Mouse (Mus musculus) ES-Bruce4 (cell line): ENCODE measurements around the gene Taok3. TPM values are rescaled to one million over a fixed set of nuclear protein-coding genes. Genes with fewer than 3 reads are reported as not detected.
A peak's percentile ranks its signal among the peaks of the same experiment; 100 is the strongest.

Experiments
- H3K27ac ChIP-seq: 2 replicates; pipeline ENCODE4 v1.5.1; 2012; ENCODE audit warnings: low read length, inconsistent platforms; ENCODE audit not compliant: insufficient read depth
- H3K27me3 ChIP-seq: 2 replicates; pipeline ENCODE4 v1.6.1; 2012; ENCODE audit warnings: mild to moderate bottlenecking, low read length, inconsistent platforms; ENCODE audit not compliant: control insufficient read depth, poor library complexity, insufficient read depth, severe bottlenecking
- H3K36me3 ChIP-seq: 2 replicates; pipeline ENCODE4 v1.6.1; 2012; ENCODE audit warnings: inconsistent platforms, mild to moderate bottlenecking, low read length, moderate library complexity; ENCODE audit not compliant: control insufficient read depth, poor library complexity, insufficient read depth, severe bottlenecking
- H3K4me1 ChIP-seq: one replicate; pipeline ENCODE4 v1.8.1; 2011; ENCODE audit warnings: low read length; ENCODE audit not compliant: control insufficient read depth, insufficient read depth
- H3K4me3 ChIP-seq: 2 replicates; pipeline ENCODE4 v1.5.1; 2011; ENCODE audit warnings: low read depth, mild to moderate bottlenecking, low read length
- H3K9ac ChIP-seq: 2 replicates; pipeline ENCODE4 v1.6.1; 2012; ENCODE audit warnings: low read depth, mild to moderate bottlenecking, inconsistent platforms; ENCODE audit not compliant: poor library complexity, severe bottlenecking
- H3K9me3 ChIP-seq: replicated peaks from 2 replicates; pipeline ENCODE4 v1.6.1; 2012; ENCODE audit warnings: mild to moderate bottlenecking, low read length, inconsistent platforms; ENCODE audit not compliant: control insufficient read depth, poor library complexity, insufficient read depth, severe bottlenecking
- CTCF ChIP-seq: IDR thresholded peaks from one replicate; pipeline ENCODE4 v1.8.1; 2011; ENCODE audit warnings: low read depth, low read length
- EP300 ChIP-seq: IDR thresholded peaks from 2 replicates; pipeline ENCODE4 v1.6.1; 2011; ENCODE audit warnings: low read depth, low read length; ENCODE audit not compliant: insufficient read depth
- POLR2A ChIP-seq: IDR thresholded peaks from one replicate; pipeline ENCODE4 v1.8.1; 2011; ENCODE audit warnings: low read length; ENCODE audit not compliant: insufficient read depth
- polyA plus RNA-seq: library from polyadenylated mRNA; stranded (reverse); fragments of >200 nt; gene quantifications from 2 replicates; pipeline ENCODE4 v1.2.4, GENCODE M21; 2011; ENCODE audit warnings: low read depth; ENCODE audit not compliant: missing spikeins, insufficient read depth, insufficient read length

Gene Taok3
- polyA plus RNA-seq, 1 experiment, result 27.3 TPM

DNA sequence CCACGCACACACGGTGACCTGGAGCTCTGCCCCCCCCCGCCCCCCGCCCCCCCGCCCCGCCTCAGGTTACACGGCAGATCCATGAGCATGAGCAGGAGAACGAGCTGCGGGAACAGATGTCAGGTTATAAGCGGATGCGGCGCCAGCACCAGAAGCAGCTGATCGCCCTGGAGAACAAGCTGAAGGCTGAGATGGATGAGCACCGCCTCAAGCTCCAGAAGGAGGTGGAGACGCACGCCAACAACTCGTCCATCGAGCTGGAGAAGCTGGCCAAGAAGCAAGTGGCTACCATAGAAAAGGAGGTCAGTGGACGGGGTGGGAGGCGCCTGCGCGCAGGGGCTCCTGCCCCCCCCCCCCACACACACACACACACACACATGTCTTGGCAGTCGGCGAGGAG lies 130.9 kb downstream of the Taok3 start:
- no peaks in the 10 kb centered on the region for H3K9me3 ChIP-seq
- no peak overlapping the region for H3K27ac ChIP-seq
- H3K9ac ChIP-seq, result no peak overlapping the region
- no peaks in the 10 kb centered on the region for H3K4me1 ChIP-seq
- H3K4me3 ChIP-seq, result no peak overlapping the region
- H3K27me3 ChIP-seq, result no peaks in the 10 kb centered on the region
- TF ChIP-seq EP300 (no peak), POLR2A (no peak), CTCF (no peak)
- H3K36me3 ChIP-seq, result no peaks in the 10 kb centered on the region

GRCm38 (mm10) chr5:117251763-117252162 lies 131.8 kb downstream of the Taok3 start:
- Histone ChIP-seq H3K9me3 (no peaks in the 10 kb centered on the region), H3K4me1 (no peaks in the 10 kb centered on the region), H3K27me3 (no peaks in the 10 kb centered on the region), H3K27ac (no peak overlapping the region), H3K4me3 (no peak overlapping the region), H3K9ac (no peak overlapping the region), H3K36me3 (no peaks in the 10 kb centered on the region)
- TF ChIP-seq POLR2A (no peak), CTCF (no peak), EP300 (no peak)

GRCm38 (mm10) chr5:117258276-117258675 lies 138.3 kb downstream of the Taok3 start:
- Histone ChIP-seq H3K36me3 (no peaks in the 10 kb centered on the region), H3K9me3 (no peaks in the 10 kb centered on the region), H3K27ac (no peak overlapping the region), H3K4me3 (no peak overlapping the region), H3K4me1 (no peaks in the 10 kb centered on the region), H3K9ac (no peak overlapping the region), H3K27me3 (no peaks in the 10 kb centered on the region)
- TF ChIP-seq CTCF (no peak), POLR2A (no peak), EP300 (no peak)

- Histone ChIP-seq H3K4me3 (peak overlapping the region; percentile 60), H3K27me3 (no peaks in the 10 kb centered on the region), H3K9me3 (no peaks in the 10 kb centered on the region), H3K4me1 (no peaks in the 10 kb centered on the region), H3K27ac (no peak overlapping the region), H3K36me3 (no peaks in the 10 kb centered on the region), H3K9ac (no peak overlapping the region)
- TF ChIP-seq POLR2A, result no peak
- no peak for TF ChIP-seq CTCF
- TF ChIP-seq EP300, result no peak
Measured at GRCm38 (mm10) chr5:117263566-117263965, 143.6 kb downstream of the Taok3 start.

GRCm38 (mm10) chr5:117264701-117265100 lies 144.8 kb downstream of the Taok3 start:
- no peak overlapping the region for H3K4me3 ChIP-seq
- TF ChIP-seq EP300 (no peak), CTCF (peak; percentile 38)
- no peaks in the 10 kb centered on the region for H3K4me1 ChIP-seq
- H3K36me3 ChIP-seq, result no peaks in the 10 kb centered on the region
- H3K9ac ChIP-seq, result no peak overlapping the region
- no peaks in the 10 kb centered on the region for H3K9me3 ChIP-seq
- H3K27ac ChIP-seq, result no peak overlapping the region
- H3K27me3 ChIP-seq, result no peaks in the 10 kb centered on the region

DNA sequence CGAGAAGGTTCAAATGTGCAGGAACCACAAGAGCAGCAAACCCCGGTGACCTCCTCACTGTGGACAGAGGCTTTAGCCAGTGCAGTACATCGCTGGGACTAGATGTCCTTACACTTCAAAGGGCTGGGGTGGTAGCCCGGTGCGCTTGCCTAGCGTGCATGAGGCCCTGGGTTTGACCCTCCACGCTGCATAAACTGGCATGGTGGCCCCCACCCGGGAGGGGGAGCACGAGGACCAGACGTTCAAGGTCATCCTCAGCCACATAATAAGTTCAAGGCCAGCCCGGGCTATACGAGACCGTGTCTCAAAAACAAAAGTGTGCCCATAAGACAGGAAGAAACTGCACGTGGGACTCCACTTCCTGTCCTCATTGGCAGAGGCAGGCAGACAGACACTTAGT lies 148.0 kb downstream of the Taok3 start:
- H3K4me3 ChIP-seq, result no peak overlapping the region
- TF ChIP-seq EP300 (no peak), POLR2A (no peak), CTCF (no peak)

DNA sequence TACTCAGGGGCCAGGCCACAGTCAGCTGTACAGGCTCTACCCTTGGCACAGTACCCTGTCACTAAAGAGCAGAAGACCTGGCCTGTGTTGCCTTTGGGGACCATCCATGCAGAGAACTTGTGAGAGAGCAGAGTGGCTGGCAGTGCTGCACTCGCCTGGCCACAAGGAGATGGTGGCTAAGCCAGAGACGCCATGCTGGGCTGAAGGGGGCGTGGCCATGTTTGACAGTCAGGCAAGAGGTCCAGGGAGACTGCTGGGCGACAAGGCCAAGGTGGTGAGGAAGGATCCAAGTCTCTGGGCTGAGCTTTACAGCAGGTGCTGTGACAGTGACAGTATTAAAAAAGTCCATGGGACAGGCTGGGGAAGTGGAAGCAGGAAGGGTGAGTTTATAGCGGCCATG lies 148.8 kb downstream of the Taok3 start:
- no peaks in the 10 kb centered on the region for H3K27me3 ChIP-seq
- H3K4me3 ChIP-seq, result no peak overlapping the region
- TF ChIP-seq EP300 (no peak), CTCF (no peak), POLR2A (no peak)
- no peaks in the 10 kb centered on the region for H3K36me3 ChIP-seq
- no peak overlapping the region for H3K27ac ChIP-seq
- H3K9ac ChIP-seq, result no peak overlapping the region
- no peaks in the 10 kb centered on the region for H3K9me3 ChIP-seq
- no peaks in the 10 kb centered on the region for H3K4me1 ChIP-seq

More for the DNA sequence above, 148.0 kb downstream of the Taok3 start:
- no peak overlapping the region for H3K9ac ChIP-seq
- no peaks in the 10 kb centered on the region for H3K27me3 ChIP-seq
- no peaks in the 10 kb centered on the region for H3K36me3 ChIP-seq
- no peaks in the 10 kb centered on the region for H3K4me1 ChIP-seq
- H3K27ac ChIP-seq, result no peak overlapping the region
- no peaks in the 10 kb centered on the region for H3K9me3 ChIP-seq
